Mouse (Mus musculus) megakaryocyte, adult 5-6 weeks (primary cell): Measurements from ENCODE around the gene Otub2. TPM values are rescaled to one million over a fixed set of nuclear protein-coding genes. Genes with fewer than 3 reads are reported as not detected.

Experiments used
- ATAC-seq: 2 replicates; pipeline ENCODE4 v1.8.0; 2016; ENCODE audit warnings: mild to moderate bottlenecking, inconsistent platforms; ENCODE audit not compliant: poor library complexity, severe bottlenecking
- total RNA-seq, 2 experiments: library from RNA; stranded (forward) in 1 of 2; stranded (reverse) in 1 of 2; fragments of 153-499, 151-499 nt in 1 of 2; fragments of 221-1000, 200-1000 nt in 1 of 2; gene quantifications; 2 replicates each; pipeline versions ENCODE4 v1.2.3 to v1.2.4; 2015 to 2017

Gene Otub2
- total RNA-seq (2015) (1.1 and 1.4 TPM in 2 replicates), total RNA-seq (2017) (0.77 and 1.1 TPM in 2 replicates)

- peak; percentile 97 for ATAC-seq
These were observed at the start of gene Otub2 for GRCm38 (mm10) chr12:103388505-103389347. Otub2 (plus strand) TSS chr12:103388682.

GRCm38 (mm10) chr12:103341212-103341611 lies 47.3 kb upstream of the Otub2 start:
- ATAC-seq: peak; percentile 66

DNA sequence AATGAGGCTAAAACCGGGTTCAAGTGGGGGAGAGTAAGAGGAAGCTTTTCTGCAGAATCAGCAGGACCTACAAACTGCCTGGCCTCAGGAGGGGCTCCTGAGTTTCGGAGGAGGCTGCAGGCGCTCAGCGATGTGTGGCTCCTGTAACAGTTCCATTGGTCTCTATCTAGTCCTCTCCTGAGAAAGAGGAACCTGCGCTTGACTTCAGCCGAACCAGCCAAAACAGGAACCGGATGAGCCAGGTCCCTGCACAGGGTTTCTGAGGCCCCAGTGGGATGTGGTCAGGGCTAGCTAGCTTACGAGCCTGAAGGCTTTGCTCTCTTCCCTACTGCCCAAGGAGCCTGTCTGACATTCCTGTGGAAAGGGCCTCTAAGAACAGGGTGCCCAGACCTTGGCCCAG lies 45.0 kb upstream of the Otub2 start:
- peak; percentile 83 for ATAC-seq

DNA sequence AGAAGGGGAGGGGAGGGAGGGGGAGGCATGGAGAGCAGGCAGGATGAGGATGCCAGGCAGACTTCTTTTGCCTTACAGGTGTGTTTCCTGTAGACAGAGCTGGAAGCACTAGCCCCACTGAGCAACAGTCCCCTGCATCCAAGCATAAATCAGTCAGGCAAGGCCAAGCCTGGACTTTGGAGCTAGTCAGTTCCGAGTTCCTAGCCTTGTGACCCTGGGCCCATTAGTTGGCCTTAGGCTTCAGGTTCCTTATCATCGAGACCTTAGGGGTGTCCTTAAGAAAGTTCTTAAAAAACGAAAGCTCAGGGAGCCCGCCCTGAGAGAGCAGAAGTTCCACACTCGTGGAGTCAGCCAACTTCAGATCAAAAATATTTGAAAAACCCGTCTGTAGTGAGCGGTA lies 43.5 kb upstream of the Otub2 start:
- no peak for ATAC-seq

DNA sequence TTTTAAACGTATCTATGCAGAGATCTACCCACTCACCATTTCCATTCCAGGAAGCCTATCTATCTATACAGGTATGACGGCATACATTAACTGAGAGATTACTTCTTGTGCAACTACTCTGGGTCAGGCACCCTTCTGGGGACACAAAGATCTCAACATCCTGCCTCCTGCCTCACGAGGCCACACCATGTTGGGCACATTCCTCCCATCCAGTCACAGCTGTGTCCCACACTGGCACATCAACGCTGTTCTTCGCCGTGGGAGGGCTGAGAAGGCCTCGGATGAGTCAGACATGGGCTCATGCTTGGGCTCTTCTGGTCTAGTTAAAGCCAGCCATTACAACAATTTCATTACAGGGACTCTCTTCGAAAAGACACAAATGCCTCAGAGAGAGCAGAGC lies 41.5 kb upstream of the Otub2 start:
- no peak for ATAC-seq

- no peak for ATAC-seq
These were observed 41.1 kb upstream of the Otub2 start for GRCm38 (mm10) chr12:103347406-103347805.

DNA sequence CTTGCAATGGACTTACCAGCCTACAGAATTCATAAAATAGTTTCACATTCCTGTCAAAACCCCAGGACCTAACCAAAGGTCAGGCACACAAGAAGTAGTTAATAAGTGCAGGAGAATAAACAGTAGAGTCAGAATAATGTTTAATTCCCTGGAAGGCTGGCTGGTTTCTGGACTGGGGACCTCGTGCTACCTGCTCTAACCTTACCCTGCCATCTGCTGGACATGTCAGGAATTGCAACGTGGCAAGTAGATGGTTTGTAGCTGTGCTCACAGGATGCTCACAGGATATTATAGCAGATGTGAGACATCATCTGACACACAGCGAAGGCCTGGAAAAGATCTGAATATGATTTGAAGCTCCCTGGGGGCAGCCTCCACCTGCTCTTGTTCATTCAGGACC lies 40.0 kb upstream of the Otub2 start:
- peak; percentile 73 for ATAC-seq

DNA sequence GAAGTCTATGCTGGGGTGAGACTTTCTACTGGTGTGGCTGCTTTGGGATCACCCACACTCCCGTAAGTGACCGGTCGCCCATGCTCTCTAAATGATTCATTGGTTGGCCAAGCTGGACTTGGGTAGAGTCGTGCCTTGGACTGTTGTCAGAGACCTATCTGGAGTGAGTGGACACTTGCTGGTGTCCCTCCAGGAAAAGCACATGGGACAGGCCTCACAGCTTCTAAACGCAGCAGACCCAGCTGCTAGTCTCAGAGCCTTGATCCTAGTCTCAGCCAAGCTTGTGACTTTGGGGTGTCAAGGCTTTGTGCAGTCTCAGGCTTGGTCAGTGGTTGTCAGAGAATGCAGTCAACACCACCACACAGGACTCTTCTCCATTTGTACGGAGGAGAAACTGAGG lies 35.7 kb upstream of the Otub2 start:
- no peak for ATAC-seq

DNA sequence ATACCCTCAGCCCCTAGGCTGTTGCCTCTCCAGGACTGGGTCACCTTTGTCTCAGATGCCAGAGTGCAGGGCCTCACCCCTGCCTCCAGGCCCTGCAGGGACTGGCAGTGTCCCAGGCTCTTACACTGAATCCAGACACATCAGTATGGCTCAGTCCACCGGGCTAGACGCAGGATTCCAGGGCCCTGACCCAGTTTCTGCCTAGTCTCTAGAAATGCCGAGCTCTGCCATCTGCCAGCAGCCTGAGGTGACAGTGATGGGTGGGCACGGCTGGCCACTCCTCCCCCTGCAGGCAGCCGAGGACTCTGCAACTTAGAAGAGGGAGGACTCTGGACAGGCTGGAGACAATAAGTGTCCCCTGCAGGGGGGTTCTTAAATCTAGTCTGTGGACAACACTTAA lies 34.9 kb upstream of the Otub2 start:
- ATAC-seq: 0 out of 2 replicates have a peak, but pooled peaks have one; percentile 28

- ATAC-seq: no peak
These were observed 32.6 kb upstream of the Otub2 start, which contains the start of gene Asb2 for GRCm38 (mm10) chr12:103355746-103356414. Asb2 (minus strand) TSS chr12:103356001.

DNA sequence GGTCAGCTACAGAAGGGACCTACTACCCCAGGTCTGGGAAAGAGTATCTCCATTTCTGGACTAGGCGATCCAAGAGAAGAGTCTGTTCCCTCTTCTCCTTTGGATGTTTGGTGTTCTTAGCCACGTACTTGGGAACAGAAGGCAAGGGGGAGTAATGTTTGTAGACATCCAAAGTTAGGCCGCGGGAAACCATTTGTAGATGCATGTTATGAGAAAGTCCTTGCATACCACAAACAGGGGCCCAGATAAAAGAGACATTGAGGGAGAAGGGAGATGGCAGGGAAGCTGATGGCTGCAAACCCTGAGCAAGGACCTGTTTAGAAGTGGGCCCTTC lies 32.1 kb upstream of the Otub2 start:
- ATAC-seq: no peak

- no peak for ATAC-seq
These were observed 30.3 kb upstream of the Otub2 start for GRCm38 (mm10) chr12:103358216-103358615.

GRCm38 (mm10) chr12:103358951-103359801 lies 29.3 kb upstream of the Otub2 start:
- no peak for ATAC-seq

DNA sequence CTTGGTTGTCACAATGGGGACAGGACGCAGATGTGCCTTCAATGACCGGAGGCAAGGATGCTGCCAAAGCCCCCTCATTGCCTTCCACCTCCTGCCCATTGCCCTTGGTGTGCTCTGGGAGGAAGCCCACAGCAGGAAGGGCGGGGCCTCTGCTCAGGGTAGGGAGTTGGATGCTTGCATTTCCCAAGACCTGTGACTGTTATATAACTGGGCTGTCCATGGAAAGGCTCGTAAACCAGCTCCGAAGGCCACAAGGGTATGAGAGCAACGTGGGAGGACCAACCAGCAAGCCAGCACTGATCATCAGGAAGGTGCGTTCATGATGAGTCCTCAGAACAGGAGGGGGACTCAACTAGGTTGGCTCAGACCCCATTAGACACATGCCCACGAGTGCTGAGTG lies 27.7 kb upstream of the Otub2 start:
- no peak for ATAC-seq

DNA sequence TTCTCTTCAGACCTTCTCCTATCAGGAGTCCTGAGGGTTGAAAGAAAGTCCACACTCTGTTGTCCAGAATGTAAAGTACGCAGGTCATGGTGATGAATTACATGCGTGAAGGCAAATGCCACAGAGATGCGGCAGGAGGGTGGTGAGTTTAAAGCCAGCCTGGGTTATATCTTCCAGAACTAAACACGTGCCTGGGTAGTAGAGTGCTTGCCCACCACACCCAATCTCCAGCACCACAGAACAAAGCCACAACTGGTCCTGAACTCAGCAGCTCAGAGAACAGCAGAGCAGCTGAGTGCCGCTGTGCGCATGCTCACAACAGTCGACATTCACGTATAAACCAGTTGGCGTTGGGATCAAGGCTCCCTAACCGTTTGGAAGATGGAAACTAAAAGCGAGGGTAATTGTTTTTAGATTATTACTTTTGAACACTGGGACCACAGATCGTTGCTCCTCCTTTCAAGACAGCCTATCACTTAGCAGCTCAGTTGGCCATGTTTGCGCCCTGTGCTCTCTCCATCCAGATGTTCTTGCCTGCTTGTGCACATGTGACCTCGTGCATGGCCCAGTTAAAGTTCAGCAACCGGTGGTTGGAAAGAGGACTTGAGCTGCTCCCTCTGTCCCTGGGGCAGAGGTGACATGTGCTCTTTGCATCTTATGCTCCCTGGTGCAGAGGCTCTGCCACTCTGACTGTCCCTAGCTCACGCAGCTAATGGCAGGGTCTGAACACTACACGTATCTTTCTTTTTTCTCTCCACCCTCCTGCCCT lies 26.8 kb upstream of the Otub2 start:
- no peak for ATAC-seq

GRCm38 (mm10) chr12:103362336-103362735 lies 26.1 kb upstream of the Otub2 start:
- no peak for ATAC-seq

- no peak for ATAC-seq
These were observed 21.3 kb upstream of the Otub2 start for GRCm38 (mm10) chr12:103367171-103367570.

GRCm38 (mm10) chr12:103367620-103368325 lies 20.7 kb upstream of the Otub2 start:
- peak; percentile 64 for ATAC-seq

DNA sequence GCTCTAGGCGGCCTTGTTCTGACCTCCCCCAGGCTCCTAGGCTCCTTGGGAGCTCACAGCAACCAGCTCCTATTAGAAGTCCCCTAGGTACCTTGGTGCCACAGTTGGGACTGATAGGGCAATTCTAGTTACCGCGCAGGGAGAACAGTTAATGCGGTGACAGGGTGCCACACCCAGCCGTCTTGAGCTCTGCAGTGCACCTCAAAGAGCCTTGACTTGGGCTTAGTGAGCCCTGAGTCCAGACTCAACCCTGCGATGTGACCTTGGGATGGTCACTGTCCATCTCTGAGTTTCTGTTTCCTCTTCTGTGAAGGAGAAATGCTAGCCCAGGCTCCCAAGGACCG lies 20.2 kb upstream of the Otub2 start:
- ATAC-seq: no peak; the same call in 1 of the 2 replicates

DNA sequence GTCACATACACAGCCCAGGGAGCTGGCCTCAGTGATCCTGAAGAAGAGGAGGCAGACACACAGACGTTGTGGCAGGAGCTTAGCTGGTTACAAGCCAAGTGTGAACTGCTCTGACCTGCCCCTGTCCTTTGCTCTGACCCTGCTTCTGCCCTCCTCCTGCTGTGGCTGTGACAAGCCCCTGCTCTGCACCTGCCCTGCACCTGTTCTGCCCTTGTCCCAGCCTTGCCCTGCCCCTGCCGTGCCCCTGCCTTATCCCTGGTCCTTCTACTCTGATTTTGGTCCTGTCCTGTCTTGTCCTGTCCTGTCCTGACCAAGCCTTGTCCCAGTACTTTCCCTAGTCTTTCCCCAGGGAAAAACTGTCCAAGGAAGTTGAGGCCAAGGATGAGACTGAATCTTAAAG lies 19.7 kb upstream of the Otub2 start:
- no peak for ATAC-seq
